Comparison of ENCODE assay signal across 23 mouse cellular contexts in genomic region chr16:55813916-55814315, GRCm38 (mm10). TPM values are rescaled to one million over a fixed set of nuclear protein-coding genes. Genes with fewer than 3 reads are reported as not detected.
A peak's percentile ranks its signal among the peaks of the same experiment; 100 is the strongest.
DNase-seq lines count a peak whose midpoint lies in the region; ATAC-seq lines count a peak whose summit lies in the region.
"Had no signal": no experiment of that assay in that cellular context is flagged by ENCODE, and none has a peak within 500 bp of the region (broad histone marks: within the 10 kb centered on the region; RNA-seq: fewer than 3 reads in every experiment).

No protein-coding gene starts in this region.

- peaks cover 2% of the 10 kb centered on the region; the same call in 1 of the 2 replicates for H3K4me1 ChIP-seq in embryonic facial prominence, embryonic 14.5 days (ENCODE audit: control insufficient read depth, insufficient read depth, low read length)
- no peaks in the 10 kb centered on the region for H3K4me1 ChIP-seq in embryonic facial prominence, embryonic 10.5 days
- H3K4me1 ChIP-seq in midbrain, embryonic 11.5 days (ENCODE audit: control insufficient read depth, insufficient read depth, low read length) = no peaks in the 10 kb centered on the region
- no peaks in the 10 kb centered on the region for H3K4me1 ChIP-seq in midbrain, embryonic 10.5 days
- no peaks in the 10 kb centered on the region for H3K4me1 ChIP-seq in brown adipose tissue, adult 24 weeks (ENCODE audit: control insufficient read depth, insufficient read depth, insufficient read length, low read length)
- H3K4me1 ChIP-seq in hindbrain, embryonic 12.5 days = peaks cover 2% of the 10 kb centered on the region
- H3K4me1 ChIP-seq: liver, embryonic 13.5 days had no signal

- WGBS in embryonic facial prominence, embryonic 14.5 days = 70% methylated on average over 15 of the region's 15 CpGs
- WGBS in embryonic facial prominence, embryonic 10.5 days = 83% methylated on average over 15 of the region's 15 CpGs
- WGBS in midbrain, embryonic 11.5 days = 91% methylated on average over 15 of the region's 15 CpGs
- 90% methylated on average over 15 of the region's 15 CpGs for WGBS in midbrain, embryonic 10.5 days
- 78% methylated on average over 15 of the region's 15 CpGs for WGBS in hindbrain, embryonic 12.5 days

- H3K9me3 ChIP-seq in embryonic facial prominence, embryonic 14.5 days (ENCODE audit: control insufficient read depth, low read length) = 0 out of 2 replicates have a peak, but pooled peaks cover 5% of the 10 kb centered on the region
- peaks cover 2% of the 10 kb centered on the region; the same call in 1 of the 2 replicates for H3K9me3 ChIP-seq in embryonic facial prominence, embryonic 10.5 days
- H3K9me3 ChIP-seq in midbrain, embryonic 11.5 days (ENCODE audit: control insufficient read depth, low read length) = no peaks in the 10 kb centered on the region
- H3K9me3 ChIP-seq in midbrain, embryonic 10.5 days (replicated peaks) = no peaks in the 10 kb centered on the region
- H3K9me3 ChIP-seq in hindbrain, embryonic 12.5 days (replicated peaks) = no peaks in the 10 kb centered on the region
- H3K9me3 ChIP-seq: forebrain, embryonic 13.5 days; heart, embryonic 12.5 days; hindbrain, embryonic 13.5 days; liver, embryonic 13.5 days had no signal

- ATAC-seq in embryonic facial prominence, embryonic 14.5 days (ENCODE audit: low read depth) = peak; percentile 45; the same call in 1 of the 2 replicates
- no peak for ATAC-seq in midbrain, embryonic 11.5 days (ENCODE audit: low FRiP score)
- no peak for ATAC-seq in hindbrain, embryonic 12.5 days (ENCODE audit: low FRiP score)
- ATAC-seq: activated CD4-positive, CD25-positive, alpha-beta regulatory T cell, adult 4 months; forebrain, embryonic 13.5 days; inflammation-experienced regulatory T-cells, adult 6 months had no signal

- no peak overlapping the region for H3K4me3 ChIP-seq in embryonic facial prominence, embryonic 14.5 days (ENCODE audit: low read depth, low read length)
- no peak overlapping the region for H3K4me3 ChIP-seq in embryonic facial prominence, embryonic 10.5 days
- no peak overlapping the region for H3K4me3 ChIP-seq in midbrain, embryonic 11.5 days (ENCODE audit: low read depth, low read length)
- H3K4me3 ChIP-seq in midbrain, embryonic 10.5 days = no peak overlapping the region
- no peak overlapping the region for H3K4me3 ChIP-seq in brown adipose tissue, adult 24 weeks (ENCODE audit: insufficient read depth, low read depth, low read length)
- H3K4me3 ChIP-seq in hindbrain, embryonic 12.5 days = no peak overlapping the region
- H3K4me3 ChIP-seq: forebrain, embryonic 13.5 days; heart, embryonic 12.5 days; hindbrain, embryonic 13.5 days; liver, embryonic 13.5 days had no signal

- H3K4me2 ChIP-seq in embryonic facial prominence, embryonic 14.5 days (ENCODE audit: low read depth, low read length) = no peak overlapping the region
- H3K4me2 ChIP-seq in midbrain, embryonic 11.5 days = no peak overlapping the region
- no peak overlapping the region for H3K4me2 ChIP-seq in hindbrain, embryonic 12.5 days (replicated peaks)
- H3K4me2 ChIP-seq: forebrain, embryonic 13.5 days; heart, embryonic 12.5 days; hindbrain, embryonic 13.5 days; liver, embryonic 13.5 days; lung, embryonic 14.5 days had no signal

- no peak overlapping the region for H3K27ac ChIP-seq in embryonic facial prominence, embryonic 14.5 days (replicated peaks; ENCODE audit: low read depth, low read length)
- no peak overlapping the region for H3K27ac ChIP-seq in embryonic facial prominence, embryonic 10.5 days (replicated peaks)
- no peak overlapping the region for H3K27ac ChIP-seq in midbrain, embryonic 11.5 days (ENCODE audit: low read depth, low read length)
- H3K27ac ChIP-seq in midbrain, embryonic 10.5 days (replicated peaks) = no peak overlapping the region
- H3K27ac ChIP-seq in brown adipose tissue, adult 24 weeks (replicated peaks; ENCODE audit: low read depth, low read length) = 0 out of 2 replicates have a peak overlapping the region, but pooled peaks have one; percentile 31
- no peak overlapping the region for H3K27ac ChIP-seq in hindbrain, embryonic 12.5 days
- H3K27ac ChIP-seq: forebrain, embryonic 13.5 days; hindbrain, embryonic 13.5 days; liver, embryonic 13.5 days had no signal

- DNase-seq in embryonic facial prominence, embryonic 14.5 days (ENCODE audit: low spot score) = peak; percentile 44
- no peak for DNase-seq in embryonic facial prominence, embryonic 10.5 days (ENCODE audit: low spot score)
- DNase-seq in midbrain, embryonic 11.5 days (ENCODE audit: low spot score, missing footprints) = peak; percentile 79
- no peak for DNase-seq in midbrain, embryonic 10.5 days (ENCODE audit: low spot score)
- DNase-seq in right cerebral cortex, postnatal 25 days = no peak
- DNase-seq: cerebellum, adult 11 months; cerebellum, postnatal 14 days; heart, postnatal 14 days; kidney, adult 9 months; kidney, postnatal 25 days; liver, embryonic 13.5 days; lung, embryonic 14.5 days; lung, postnatal 36 days; right cerebral cortex, postnatal 4 days; thymus, postnatal 25 days had no signal

- no peaks in the 10 kb centered on the region for H3K27me3 ChIP-seq in embryonic facial prominence, embryonic 14.5 days (replicated peaks; ENCODE audit: control insufficient read depth, insufficient read depth, low read length)
- no peaks in the 10 kb centered on the region for H3K27me3 ChIP-seq in embryonic facial prominence, embryonic 10.5 days (replicated peaks; ENCODE audit: low read depth, poor library complexity, severe bottlenecking)
- H3K27me3 ChIP-seq in midbrain, embryonic 11.5 days (ENCODE audit: control insufficient read depth, insufficient read depth, low read length) = no peaks in the 10 kb centered on the region
- no peaks in the 10 kb centered on the region for H3K27me3 ChIP-seq in midbrain, embryonic 10.5 days (ENCODE audit: low read depth, poor library complexity, severe bottlenecking)
- no peaks in the 10 kb centered on the region for H3K27me3 ChIP-seq in hindbrain, embryonic 12.5 days
- H3K27me3 ChIP-seq: CH12.LX; forebrain, embryonic 13.5 days; heart, embryonic 12.5 days; hindbrain, embryonic 13.5 days; liver, embryonic 13.5 days had no signal

- H3K9ac ChIP-seq in embryonic facial prominence, embryonic 14.5 days (ENCODE audit: low read depth, low read length) = no peak overlapping the region
- H3K9ac ChIP-seq in midbrain, embryonic 11.5 days (ENCODE audit: low read length) = no peak overlapping the region
- no peak overlapping the region for H3K9ac ChIP-seq in hindbrain, embryonic 12.5 days
- H3K9ac ChIP-seq: forebrain, embryonic 13.5 days; heart, embryonic 12.5 days; hindbrain, embryonic 13.5 days; liver, embryonic 13.5 days; lung, embryonic 14.5 days had no signal

- peaks cover 84% of the 10 kb centered on the region for H3K36me3 ChIP-seq in embryonic facial prominence, embryonic 14.5 days (ENCODE audit: control insufficient read depth, insufficient read depth, low read length)
- H3K36me3 ChIP-seq in embryonic facial prominence, embryonic 10.5 days (replicated peaks) = peaks cover 90% of the 10 kb centered on the region
- peaks cover 8% of the 10 kb centered on the region; the same call in 1 of the 2 replicates for H3K36me3 ChIP-seq in midbrain, embryonic 11.5 days (ENCODE audit: control insufficient read depth, insufficient read depth, low read length)
- H3K36me3 ChIP-seq in midbrain, embryonic 10.5 days = peaks cover 61% of the 10 kb centered on the region
- peaks cover 45% of the 10 kb centered on the region for H3K36me3 ChIP-seq in hindbrain, embryonic 12.5 days

RNA-seq across cellular contexts. Expression of gene Nfkbiz, which starts 24.8 kb away (rescaled TPM):
- 4.5 and 5.5 TPM in 2 replicates for polyA plus RNA-seq in embryonic facial prominence, embryonic 14.5 days (2014; fragmentation: Nextera tagmentation; extraction: Ambion mirVana)
- polyA plus RNA-seq in embryonic facial prominence, embryonic 10.5 days (2016; fragmentation: Nextera tagmentation; extraction: Ambion mirVana) = 2.1 and 2.8 TPM in 2 replicates
- polyA plus RNA-seq in midbrain, embryonic 11.5 days (2014; fragmentation: Nextera tagmentation; extraction: Ambion mirVana) = 1.3 and 1.8 TPM in 2 replicates
- 1.1 and 1.2 TPM in 2 replicates for polyA plus RNA-seq in midbrain, embryonic 10.5 days (2016; fragmentation: Nextera tagmentation; extraction: Ambion mirVana)
- 4.2 and 6.9 TPM in 2 replicates for polyA plus RNA-seq in brown adipose tissue, adult 24 weeks (2012; ENCODE audit: insufficient read depth, insufficient read length, missing spikeins)
- 1.4 and 1.8 TPM in 2 replicates for polyA plus RNA-seq in hindbrain, embryonic 12.5 days (2016; fragmentation: Nextera tagmentation; extraction: Ambion mirVana)

Comparison
In these comparisons a context has a peak if more than half of its experiments do, and no peak if none do; other contexts are left out.
1. DNase-seq: peak in embryonic facial prominence, embryonic 14.5 days (single experiment) and midbrain, embryonic 11.5 days (single experiment); none in embryonic facial prominence, embryonic 10.5 days (single experiment), midbrain, embryonic 10.5 days (single experiment) and right cerebral cortex, postnatal 25 days (single experiment).